Mouse (Mus musculus) kidney, adult 11 months (tissue): ENCODE results near the gene Gnat1.

Source experiments
- DNase-seq: peaks from one replicate; pipeline ENCODE4 v3.0.0; 2022

Gnat1 gene

GRCm38 (mm10) chr9:107699376-107699980 is 20.0 kb upstream of the Gnat1 start:
- DNase-seq: peak; percentile 51

- peak; percentile 58 for DNase-seq
These were observed 19.2 kb upstream of the Gnat1 start for GRCm38 (mm10) chr9:107698611-107699190.

GRCm38 (mm10) chr9:107697811-107698521 is 18.5 kb upstream of the Gnat1 start:
- DNase-seq: no peak

- peak; percentile 53 for DNase-seq
These were observed 17.5 kb upstream of the Gnat1 start for GRCm38 (mm10) chr9:107696845-107697610.

DNA sequence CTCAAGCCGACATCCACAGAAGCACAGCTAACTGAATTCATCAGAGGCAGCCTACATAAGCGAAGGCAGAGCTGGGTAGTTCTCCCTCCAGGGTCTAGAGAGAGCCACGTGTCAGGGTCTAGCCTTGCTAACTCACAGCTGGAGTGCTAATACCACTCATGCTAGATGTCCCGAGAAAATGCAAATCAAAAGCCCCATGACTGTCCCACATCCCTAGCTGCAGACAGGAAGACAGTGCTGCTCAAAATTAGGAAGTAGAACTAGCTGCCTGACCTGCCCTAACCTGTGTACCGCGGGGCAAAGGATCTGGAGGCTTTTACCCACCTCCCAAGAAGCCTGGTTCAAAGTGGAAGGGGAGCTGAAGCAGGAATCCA is 16.6 kb upstream of the Gnat1 start:
- no peak for DNase-seq

DNA sequence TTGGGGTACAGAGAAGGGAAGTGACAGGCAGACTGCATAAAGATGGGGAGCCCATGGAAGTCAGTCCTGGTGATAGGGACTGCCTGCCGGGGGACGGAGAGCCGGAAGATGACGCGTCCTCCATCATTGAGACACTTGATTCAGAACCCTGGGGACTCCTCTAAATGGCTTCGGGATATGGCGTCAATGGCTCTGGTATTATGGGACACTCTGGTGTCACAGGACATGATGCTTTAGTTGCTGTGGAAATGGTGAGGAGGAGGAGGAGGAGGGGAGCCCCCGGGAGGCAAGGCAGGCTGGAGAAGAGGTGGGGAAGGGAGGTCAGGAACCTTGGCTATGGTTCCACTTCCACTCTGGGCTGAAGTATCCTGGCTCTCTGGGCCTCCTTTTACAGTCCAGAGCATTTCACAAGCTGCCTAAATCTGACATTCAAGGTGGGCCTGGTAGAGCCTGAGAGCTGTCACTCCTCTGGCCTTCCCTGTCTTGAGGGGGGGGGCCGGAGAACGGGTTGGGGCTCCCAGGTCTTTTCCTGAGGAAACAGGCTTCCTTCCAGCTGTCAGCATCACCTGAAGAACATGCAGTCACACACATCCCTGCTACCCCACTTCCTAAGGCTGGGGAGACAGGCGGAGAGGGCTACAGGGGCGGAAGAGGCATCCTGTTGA is 16.1 kb upstream of the Gnat1 start:
- peak; percentile 58 for DNase-seq

DNA sequence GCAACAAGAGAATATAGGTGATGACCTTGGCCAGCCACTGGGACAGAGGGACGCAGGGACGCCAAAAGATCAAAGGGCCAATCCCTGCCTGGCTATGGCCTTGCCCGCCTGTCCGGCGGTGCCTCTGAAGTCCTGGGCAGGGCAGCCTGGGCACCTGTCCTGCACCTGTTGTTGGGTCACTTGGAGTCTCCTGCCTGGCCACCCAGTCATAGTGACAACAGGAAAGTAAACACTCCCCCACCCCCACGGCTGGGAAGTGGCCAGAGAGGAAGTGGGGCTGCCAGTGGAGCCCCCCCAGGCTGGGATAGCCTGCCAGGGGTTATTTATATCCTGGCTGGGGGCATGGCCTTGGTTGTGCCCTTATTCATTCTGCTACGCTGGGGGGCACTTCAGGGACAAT is 15.1 kb upstream of the Gnat1 start:
- DNase-seq: no peak

GRCm38 (mm10) chr9:107693433-107693987 is 14.0 kb upstream of the Gnat1 start:
- no peak for DNase-seq

GRCm38 (mm10) chr9:107692785-107693184 is 13.3 kb upstream of the Gnat1 start:
- no peak for DNase-seq

- DNase-seq: no peak
These were observed 10.9 kb upstream of the Gnat1 start for GRCm38 (mm10) chr9:107690391-107690790.

GRCm38 (mm10) chr9:107688939-107689338 is 9.4 kb upstream of the Gnat1 start:
- DNase-seq: no peak

DNA sequence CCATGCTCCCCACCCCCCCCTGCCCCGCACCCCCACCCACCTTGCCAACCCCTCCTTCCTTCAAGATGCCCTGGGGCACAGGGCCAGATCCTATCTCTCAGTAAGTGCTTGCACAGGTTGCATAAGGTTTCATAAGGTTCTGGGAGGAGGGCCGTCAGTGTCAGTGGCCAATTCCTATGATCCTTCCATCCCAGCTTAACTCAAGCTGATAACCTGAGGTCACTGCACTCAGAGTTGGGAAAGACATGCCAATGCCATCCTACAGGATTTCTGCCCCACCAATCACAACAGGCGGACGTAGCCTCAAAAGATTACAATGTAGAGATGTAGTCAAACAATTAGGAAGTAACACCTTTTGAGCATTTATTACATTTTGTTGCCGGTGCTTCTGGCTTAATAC is 8.9 kb upstream of the Gnat1 start:
- no peak for DNase-seq

GRCm38 (mm10) chr9:107685231-107685981 is 5.9 kb upstream of the Gnat1 start:
- no peak for DNase-seq

- peak; percentile 36 for DNase-seq
These were observed 2.9 kb upstream of the Gnat1 start for GRCm38 (mm10) chr9:107682405-107682804.

DNA sequence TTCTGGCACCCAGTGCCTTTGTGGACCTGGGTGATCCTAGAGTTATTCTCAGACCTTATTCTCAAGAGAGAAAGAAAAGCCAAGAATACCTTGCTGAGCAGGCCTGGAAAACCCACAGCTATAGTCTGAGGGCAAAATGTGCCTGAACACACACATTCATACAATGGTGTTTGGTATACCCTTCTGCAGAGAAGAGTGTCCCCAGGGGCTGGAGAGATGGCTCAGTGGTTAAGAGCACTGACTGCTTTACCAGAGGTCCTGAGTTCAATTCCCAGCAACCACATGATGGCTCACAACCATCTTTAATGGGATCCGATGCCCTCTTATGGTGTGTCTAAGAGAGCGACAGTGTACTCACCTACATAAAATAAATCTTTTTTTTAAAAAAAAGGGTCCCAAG is 651 bp downstream of the Gnat1 start:
- no peak for DNase-seq

DNA sequence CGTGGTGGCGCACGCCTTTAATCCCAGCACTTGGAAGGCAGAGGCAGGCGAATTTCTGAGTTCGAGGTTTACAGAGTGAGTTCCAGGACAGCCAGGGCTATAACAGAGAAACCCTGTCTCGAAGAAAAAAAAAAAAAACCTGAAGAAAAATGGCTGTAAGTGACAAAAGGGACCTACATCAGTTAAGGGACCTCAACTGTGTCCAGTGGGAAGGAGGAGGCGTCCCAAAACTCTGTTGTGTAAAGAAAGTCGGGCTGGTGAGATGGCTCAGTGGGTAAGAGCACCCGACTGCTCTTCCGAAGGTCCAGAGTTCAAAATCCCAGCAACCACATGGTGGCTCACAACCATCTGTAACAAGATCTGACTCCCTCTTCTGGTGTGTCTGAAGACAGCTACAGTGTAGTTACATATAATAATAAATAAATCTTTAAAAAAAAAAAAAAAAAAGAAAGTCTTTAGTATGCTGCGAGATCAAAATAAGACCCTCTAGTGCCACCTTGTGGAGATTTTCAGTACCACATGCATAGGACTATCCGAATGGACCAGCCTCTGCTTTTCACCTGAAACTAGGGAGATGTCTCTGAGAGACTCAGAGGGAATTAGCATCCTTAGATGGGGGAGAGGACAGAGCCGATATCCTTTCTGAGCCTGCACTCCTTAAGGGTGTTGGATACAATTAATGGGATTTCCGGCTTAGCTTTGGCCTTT is 1.5 kb downstream of the Gnat1 start:
- DNase-seq: peak; percentile 64

- DNase-seq: no peak
These were observed 2.3 kb downstream of the Gnat1 start for GRCm38 (mm10) chr9:107677091-107677784.

DNA sequence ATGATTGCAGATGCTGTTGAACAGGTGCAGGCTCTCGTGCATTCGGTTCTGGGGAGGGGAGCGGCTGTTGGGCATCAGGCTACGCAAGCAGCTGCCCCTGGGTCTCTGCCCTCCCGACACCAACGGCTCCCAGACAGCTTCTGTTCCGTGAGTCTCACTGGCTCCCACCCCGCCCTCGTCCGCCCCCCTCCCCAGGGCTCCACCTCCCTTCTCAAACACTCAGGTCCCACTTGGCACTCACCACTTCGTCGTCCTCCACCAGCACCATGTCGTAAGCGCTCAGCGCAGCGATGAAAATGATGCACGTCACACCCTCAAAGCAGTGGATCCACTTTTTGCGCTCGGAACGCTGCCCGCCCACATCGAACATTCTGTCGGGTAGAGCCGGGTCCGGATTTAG is 3.2 kb downstream of the Gnat1 start:
- DNase-seq: no peak

DNA sequence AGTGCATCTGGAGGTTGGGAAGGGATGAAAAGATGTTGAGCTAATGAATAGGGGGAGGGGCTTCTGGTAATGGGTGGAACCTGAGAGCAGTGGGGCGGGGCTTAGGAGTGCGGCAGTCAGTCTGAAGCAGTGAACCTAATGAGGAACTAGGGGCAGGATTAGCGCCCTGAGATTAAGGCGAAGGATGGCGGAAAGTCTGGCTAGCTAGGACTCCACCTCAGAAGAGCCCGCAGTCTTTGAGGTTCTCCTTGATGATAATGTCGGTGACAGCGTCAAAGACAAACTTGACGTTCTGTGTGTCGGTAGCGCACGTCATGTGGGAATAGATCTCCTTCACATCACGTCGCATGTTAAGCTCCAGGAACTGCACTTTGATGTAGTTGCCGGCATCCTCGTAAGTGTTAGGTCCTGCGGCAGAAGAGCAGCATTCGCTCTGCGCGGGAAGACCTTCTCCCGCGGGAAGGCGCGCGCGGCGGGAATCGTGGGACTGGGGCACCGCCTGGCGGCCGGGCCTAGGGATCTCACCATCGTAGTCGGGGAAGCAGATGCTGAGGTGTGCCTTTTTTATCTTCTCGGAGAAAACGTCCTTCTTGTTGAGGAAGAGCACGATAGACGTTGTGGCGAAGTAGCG is 3.7 kb downstream of the Gnat1 start:
- peak; percentile 44 for DNase-seq
